Mouse (Mus musculus) CH12.LX (cell line): ENCODE data around the gene Hoxb1.

Experiments
- CTCF ChIP-seq, 2 experiments: IDR thresholded peaks in 1 of 2; conservative IDR thresholded peaks in 1 of 2; 2 replicates each; pipeline ENCODE4 v1.5.1; 2011 to 2012; ENCODE audit warnings: low read depth in 2 of 2, low read length in 2 of 2, improper control_type of control experiment in 1 of 2, inconsistent platforms in 1 of 2, mild to moderate bottlenecking in 1 of 2, moderate library complexity in 1 of 2
- EP300 ChIP-seq: IDR thresholded peaks from 2 replicates; pipeline ENCODE4 v1.6.1; 2011; ENCODE audit warnings: low read length, improper control_type of control experiment
- ETS1 ChIP-seq: conservative IDR thresholded peaks from 2 replicates; pipeline ENCODE4 v1.6.1; 2012; ENCODE audit warnings: low read depth, mild to moderate bottlenecking, inconsistent platforms, low read length, improper control_type of control experiment, moderate library complexity
- MAFK ChIP-seq: IDR thresholded peaks from 2 replicates; pipeline ENCODE4 v1.6.1; 2011; ENCODE audit warnings: low read length, improper control_type of control experiment; ENCODE audit not compliant: insufficient replicate concordance
- POLR2A ChIP-seq: IDR thresholded peaks from 2 replicates; pipeline ENCODE4 v1.6.1; 2011; ENCODE audit warnings: low read depth, mild to moderate bottlenecking, improper control_type of control experiment, low read length
- SIN3A ChIP-seq: IDR thresholded peaks from 2 replicates; pipeline ENCODE4 v1.6.1; 2012; ENCODE audit warnings: low read length, improper control_type of control experiment, inconsistent platforms
- USF1 ChIP-seq: IDR thresholded peaks from 2 replicates; pipeline ENCODE4 v1.6.1; 2014; ENCODE audit warnings: low read depth, mild to moderate bottlenecking, inconsistent platforms, low read length, improper control_type of control experiment
- ZNF384 ChIP-seq: IDR thresholded peaks from 2 replicates; pipeline ENCODE4 v1.6.1; 2012; ENCODE audit warnings: low read depth, low read length, improper control_type of control experiment, inconsistent platforms

- TF ChIP-seq CTCF (conservative IDR thresholded peaks at IDR 0.05 in 1 of 2, IDR thresholded peaks at IDR 0.05 in 1 of 2; ENCODE audit: low read depth in 2 of 2, low read length in 2 of 2) = no peak
- no peak for TF ChIP-seq POLR2A
- no peak for TF ChIP-seq ZNF384
- TF ChIP-seq SIN3A = no peak
- TF ChIP-seq ETS1 = no peak
- TF ChIP-seq USF1 = no peak
- no peak for TF ChIP-seq MAFK
- TF ChIP-seq EP300 = no peak
These were observed 31.6 kb upstream of the Hoxb1 start for GRCm38 (mm10) chr11:96334002-96334364.
